Mouse (Mus musculus) liver (tissue): ENCODE measurements at regions not wholly inside any gene's neighbourhood (a gene's known extent, or its start where the extent isn't known, plus 50 kb on each side); places are given as distances from the start of the nearest gene placed in this dataset.

Experiments used
- DNase-seq: peaks from one replicate; pipeline ENCODE4 v3.0.0-alpha.2; 2020; ENCODE audit warnings: mixed read lengths

GRCm38 (mm10) chr13:47413261-47413660 lies 290.8 kb downstream of the Rnf144b start:
- no peak for DNase-seq

- no peak for DNase-seq
Measured at GRCm38 (mm10) chr13:47413940-47414339, 291.5 kb downstream of the Rnf144b start.

- DNase-seq: no peak
Measured at GRCm38 (mm10) chr13:47429856-47430365, 307.5 kb downstream of the Rnf144b start.

- no peak for DNase-seq
Measured at GRCm38 (mm10) chr13:47430409-47430808, 308.0 kb downstream of the Rnf144b start.

GRCm38 (mm10) chr13:47435631-47436030 lies 313.2 kb downstream of the Rnf144b start:
- no peak for DNase-seq

- no peak for DNase-seq
Measured at GRCm38 (mm10) chr13:47444876-47445275, 322.4 kb downstream of the Rnf144b start.

- no peak for DNase-seq
Measured at GRCm38 (mm10) chr13:47452186-47452760, 329.8 kb downstream of the Rnf144b start.

GRCm38 (mm10) chr13:47462148-47462547 lies 339.7 kb downstream of the Rnf144b start:
- no peak for DNase-seq

GRCm38 (mm10) chr13:47471543-47472213 lies 349.2 kb downstream of the Rnf144b start:
- DNase-seq: no peak

- no peak for DNase-seq
Measured at GRCm38 (mm10) chr13:47480159-47480558, 357.7 kb downstream of the Rnf144b start.

- DNase-seq: no peak
Measured at GRCm38 (mm10) chr13:47484819-47485218, 362.4 kb downstream of the Rnf144b start.

GRCm38 (mm10) chr13:47486111-47486510 lies 363.7 kb downstream of the Rnf144b start:
- no peak for DNase-seq

- DNase-seq: no peak
Measured at GRCm38 (mm10) chr13:47486658-47487057, 364.2 kb downstream of the Rnf144b start.

- DNase-seq: no peak
Measured at GRCm38 (mm10) chr13:47505380-47505955, 383.0 kb downstream of the Rnf144b start.

GRCm38 (mm10) chr13:47532935-47533334 lies 410.5 kb downstream of the Rnf144b start:
- DNase-seq: no peak

- DNase-seq: no peak
Measured at GRCm38 (mm10) chr13:47537156-47537555, 414.7 kb downstream of the Rnf144b start.

- DNase-seq: no peak
Measured at GRCm38 (mm10) chr13:47549626-47550025, 427.2 kb downstream of the Rnf144b start.

GRCm38 (mm10) chr13:47552251-47552650 lies 429.8 kb downstream of the Rnf144b start:
- DNase-seq: no peak

- no peak for DNase-seq
Measured at GRCm38 (mm10) chr13:47554198-47554597, 431.7 kb downstream of the Rnf144b start.

GRCm38 (mm10) chr13:47557196-47557974 lies 434.9 kb downstream of the Rnf144b start:
- DNase-seq: no peak

- no peak for DNase-seq
Measured at GRCm38 (mm10) chr13:47562836-47563235, 440.4 kb downstream of the Rnf144b start.

- DNase-seq: peak; percentile 20
Measured at GRCm38 (mm10) chr13:47576516-47576915, 454.1 kb downstream of the Rnf144b start.

GRCm38 (mm10) chr13:47580144-47580543 lies 457.7 kb downstream of the Rnf144b start:
- DNase-seq: no peak
